Mouse (Mus musculus) gastrocnemius, postnatal 36 days (tissue): ENCODE results near the gene Nop9. TPM values are rescaled to one million over a fixed set of nuclear protein-coding genes. Genes with fewer than 3 reads are reported as not detected.
A peak's percentile ranks its signal among the peaks of the same experiment; 100 is the strongest.

Source experiments
- DNase-seq, 2 experiments: peaks; one replicate each; pipeline ENCODE4 v3.0.0; 2022
- intact Hi-C: fragments of 180-260 bp; cut with DNase I; formaldehyde crosslinking; loops from one replicate; pipeline ENCODE4 v1.15.1; 2025
- long read RNA-seq, 2 experiments: library from polyadenylated mRNA; stranded (forward); transcript quantifications; one replicate each; pipeline ENCODE4 v2.0.0; 2021
- total RNA-seq, 2 experiments: library from RNA; stranded (reverse); gene quantifications; 2 replicates each; pipeline ENCODE4 v1.2.3; 2021

Gene Nop9
- 10 to 100 TPM; 10.5 to 11.8 TPM for total RNA-seq
- long read RNA-seq, experiment 1, transcript Nop9-201 (10 exons, 3,694 nt): major isoform, 10 of 19 reads
- long read RNA-seq, experiment 1, partial matches to known transcripts: 7 of 19 reads
- long read RNA-seq, experiment 1, other reads (novel, unspliced or antisense): 2 of 19 reads
- long read RNA-seq, experiment 2, transcript Nop9-201 (10 exons, 3,694 nt): major isoform, 16 of 22 reads
- long read RNA-seq, experiment 2, partial matches to known transcripts: 4 of 22 reads
- long read RNA-seq, experiment 2, other reads (novel, unspliced or antisense): 2 of 22 reads

GRCm38 (mm10) chr14:55745180-55745860, at the start of gene Nop9, which contains the start of gene Dhrs1:
TSS of gene Nop9 (plus strand) at chr14:55745693.
TSS of gene Dhrs1 (minus strand) at chr14:55745690.
- peak; percentile 80 to 85 for DNase-seq
- intact Hi-C loops: loop anchor here (2.0 kb wide), 1 partner anchor 65 kb away; the partner anchor contains the start of gene Tinf2

DNA sequence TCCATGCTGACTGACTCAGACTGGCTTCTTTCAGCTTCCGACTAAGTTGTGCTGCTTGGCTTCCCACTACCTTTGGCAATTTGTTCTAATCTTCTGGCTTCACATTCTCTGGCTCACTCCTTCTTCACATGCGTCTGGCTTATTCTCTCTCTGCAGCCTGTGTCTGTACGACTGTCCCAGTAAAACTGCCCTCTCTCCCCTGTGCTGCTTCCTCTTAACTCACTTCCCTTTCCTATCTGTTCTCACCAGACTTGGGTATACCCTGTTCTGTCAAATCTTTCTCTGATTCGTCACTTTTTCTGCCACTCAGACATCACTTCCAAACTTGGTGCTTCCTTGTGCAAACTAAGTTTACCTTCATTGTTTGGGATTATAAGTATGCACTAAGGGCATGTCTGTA, 48.3 kb upstream of the Nop9 start:
- intact Hi-C loops: no loop called here
- DNase-seq: no peak

GRCm38 (mm10) chr14:55701131-55701530, 44.4 kb upstream of the Nop9 start:
- intact Hi-C loops: no loop called here
- DNase-seq: no peak

DNA sequence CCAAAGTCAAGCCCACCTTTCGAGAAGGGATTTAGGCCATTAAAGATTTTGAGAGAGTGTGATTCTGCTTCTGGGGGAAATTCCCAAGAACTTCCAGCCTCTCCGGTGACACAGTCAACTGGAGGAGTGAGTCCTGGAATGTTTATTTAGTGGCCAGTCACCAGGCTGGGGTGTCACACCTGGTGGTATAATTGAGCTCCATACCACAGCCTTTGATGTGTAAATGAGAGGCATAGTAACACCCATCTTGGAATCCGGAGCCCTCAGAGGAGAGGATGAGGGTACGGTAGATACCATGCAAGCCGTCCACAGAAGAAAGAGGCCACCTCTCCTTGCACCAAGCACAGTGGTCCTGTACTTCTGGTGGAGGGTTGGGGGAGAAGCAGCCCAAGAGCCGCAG, 42.7 kb upstream of the Nop9 start:
- intact Hi-C loops: no loop called here
- no peak for DNase-seq

DNA sequence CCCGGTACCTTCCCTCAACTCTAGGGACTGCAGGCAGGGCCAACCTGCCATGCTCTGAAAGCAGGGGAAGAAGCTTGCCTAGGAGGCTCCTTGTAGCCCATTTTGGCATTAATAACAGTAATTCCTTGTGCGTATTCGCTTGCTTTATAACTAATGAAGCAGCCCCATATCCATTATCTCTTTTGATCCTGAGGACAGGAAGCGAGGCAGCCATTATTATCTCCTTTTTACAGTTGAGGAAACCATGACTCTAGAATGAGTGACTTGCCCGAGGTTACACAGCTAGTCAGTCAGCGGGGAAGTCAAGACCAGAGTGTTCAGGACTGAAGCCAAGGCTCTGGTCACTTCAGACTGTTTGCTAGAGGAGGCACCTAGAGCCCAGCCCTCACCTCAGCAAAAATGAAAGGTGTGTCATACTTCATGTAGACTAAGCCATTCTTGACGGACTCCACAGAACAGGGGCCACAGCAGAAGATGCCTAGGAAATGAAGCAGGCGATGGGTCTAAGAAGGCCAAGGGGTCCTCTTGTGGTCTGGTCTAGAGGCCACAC, 39.4 kb upstream of the Nop9 start:
- intact Hi-C loops: no loop called here
- no peak for DNase-seq

DNA sequence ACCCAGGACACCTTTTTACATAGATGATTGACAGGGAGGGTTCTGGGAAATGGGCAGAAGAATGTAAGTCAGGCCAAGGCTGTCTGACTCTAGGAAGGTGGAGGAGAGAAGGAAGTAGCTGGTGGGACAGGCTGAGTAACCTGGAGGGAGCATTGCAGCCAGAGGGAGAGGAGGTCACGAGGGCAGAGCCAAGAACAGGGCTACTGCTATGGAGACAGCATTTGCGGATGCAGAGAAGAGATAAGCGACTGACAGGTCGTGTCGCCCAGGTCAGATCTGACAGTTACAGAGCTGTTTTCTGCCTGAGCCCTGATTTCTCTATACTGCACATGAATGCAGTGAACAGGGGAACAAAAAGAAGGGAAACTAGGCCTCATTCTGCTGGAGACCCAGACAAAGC, 38.1 kb upstream of the Nop9 start:
- intact Hi-C loops: no loop called here
- DNase-seq: no peak

GRCm38 (mm10) chr14:55709509-55709908, 36.0 kb upstream of the Nop9 start:
- DNase-seq: no peak

DNA sequence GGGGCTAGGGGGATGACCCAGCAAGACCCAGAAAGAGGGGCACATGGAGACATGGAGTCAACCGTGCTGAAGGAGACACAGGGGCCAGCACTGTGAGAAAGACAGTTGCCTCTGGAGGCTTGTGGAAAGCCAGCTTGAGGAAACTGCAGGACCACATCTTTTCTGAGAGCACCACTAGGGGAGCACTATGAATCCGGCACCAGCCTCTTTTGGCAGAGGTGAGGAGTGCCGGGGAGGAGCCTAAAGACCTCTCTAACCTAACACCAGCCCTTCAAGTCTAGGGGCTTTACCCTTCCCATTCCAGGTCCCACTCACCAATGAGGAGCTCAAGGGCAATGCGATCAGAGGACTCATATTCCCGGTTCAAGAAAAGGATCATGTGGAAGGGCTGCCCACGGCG, 33.7 kb upstream of the Nop9 start:
- intact Hi-C loops: no loop called here
- no peak for DNase-seq

More at GRCm38 (mm10) chr14:55709509-55709908, 36.0 kb upstream of the Nop9 start:
- intact Hi-C loops: no loop called here

- no peak for DNase-seq
- intact Hi-C loops: no loop called here
These were observed 32.3 kb upstream of the Nop9 start for GRCm38 (mm10) chr14:55713007-55713728.

- no peak for DNase-seq
- intact Hi-C loops: no loop called here
These were observed 31.8 kb upstream of the Nop9 start, which contains the start of gene Tgm1 for GRCm38 (mm10) chr14:55713729-55714122. TSS of gene Tgm1 (minus strand) at chr14:55713926.

- intact Hi-C loops: no loop called here
- no peak for DNase-seq
These were observed 30.6 kb upstream of the Nop9 start for GRCm38 (mm10) chr14:55714893-55715292.

DNA sequence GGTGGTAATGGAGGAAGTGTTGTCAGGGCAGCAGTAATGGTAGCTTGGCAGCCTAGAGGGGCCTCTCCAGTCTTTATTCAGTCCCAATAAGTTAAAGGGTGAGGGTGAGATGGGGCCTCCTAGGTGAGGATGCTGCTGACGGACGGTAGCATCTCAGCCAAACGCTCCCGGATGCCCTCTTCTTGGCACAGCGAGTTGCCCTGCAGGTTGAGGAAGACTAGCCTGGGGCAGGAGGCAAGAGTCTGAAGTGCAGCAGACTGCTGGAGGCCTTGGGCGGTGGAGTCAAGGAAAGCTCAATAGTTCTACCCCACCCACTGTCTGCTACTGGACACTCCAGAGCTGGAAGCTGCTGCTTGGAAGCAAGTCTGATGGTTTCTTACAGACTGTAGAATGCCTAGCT, 29.2 kb upstream of the Nop9 start:
- intact Hi-C loops: no loop called here
- DNase-seq: no peak

DNA sequence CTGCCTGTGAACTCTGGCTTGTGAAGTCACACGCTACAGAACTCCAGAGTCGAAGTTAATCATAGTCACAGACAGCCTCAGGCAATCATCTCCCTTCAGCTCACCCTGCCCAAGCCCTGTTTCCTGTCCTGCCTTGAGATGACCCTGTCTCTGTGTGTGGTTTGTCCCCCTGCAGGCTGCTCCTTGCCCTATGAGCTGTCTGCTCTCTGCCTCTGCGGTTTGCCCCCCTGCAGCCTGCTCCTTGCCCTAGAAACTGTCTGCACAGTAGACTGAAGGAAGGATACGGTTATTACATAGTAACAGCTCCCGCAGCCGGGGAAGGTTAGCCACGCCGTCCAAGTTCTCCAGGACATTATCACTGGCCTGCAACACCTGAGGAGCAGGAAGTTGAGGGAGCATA, 28.6 kb upstream of the Nop9 start:
- intact Hi-C loops: no loop called here
- DNase-seq: no peak

DNA sequence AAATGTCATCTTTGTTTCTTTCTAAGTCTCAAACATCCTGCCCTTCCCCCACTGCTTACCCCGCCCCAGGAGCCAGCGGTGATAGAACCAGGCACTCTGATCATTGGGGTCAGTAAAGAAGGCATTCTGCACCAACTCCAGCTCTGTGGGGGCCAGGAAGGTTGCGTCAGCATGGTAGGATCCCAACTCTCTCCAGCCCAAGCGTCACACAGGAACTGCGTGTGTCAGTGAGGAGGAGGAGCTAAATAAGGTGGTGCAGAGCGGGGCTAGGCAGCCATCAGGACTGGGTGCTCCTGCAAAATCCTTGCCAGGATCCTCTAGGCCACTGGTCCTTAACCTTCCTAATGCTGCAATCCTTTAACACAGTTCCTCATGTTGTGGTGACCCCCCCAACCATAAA, 25.8 kb upstream of the Nop9 start:
- intact Hi-C loops: no loop called here

GRCm38 (mm10) chr14:55720666-55721065, 24.8 kb upstream of the Nop9 start:
- intact Hi-C loops: no loop called here
- DNase-seq: no peak

More for the DNA sequence above, 25.8 kb upstream of the Nop9 start:
- DNase-seq: no peak

- intact Hi-C loops: no loop called here
- DNase-seq: no peak
These were observed 24.4 kb upstream of the Nop9 start for GRCm38 (mm10) chr14:55721076-55721475.

GRCm38 (mm10) chr14:55721700-55722437, 23.6 kb upstream of the Nop9 start, which contains the start of gene Rabggta:
TSS of gene Rabggta (minus strand) at chr14:55722263.
- intact Hi-C loops: no loop called here

GRCm38 (mm10) chr14:55722438-55722945, 23.0 kb upstream of the Nop9 start:
- DNase-seq: no peak
- intact Hi-C loops: no loop called here

More at GRCm38 (mm10) chr14:55721700-55722437, 23.6 kb upstream of the Nop9 start, which contains the start of gene Rabggta:
- peak; percentile 83 to 86 for DNase-seq

- DNase-seq: no peak
- intact Hi-C loops: no loop called here
These were observed 22.1 kb upstream of the Nop9 start for GRCm38 (mm10) chr14:55723433-55723832.

DNA sequence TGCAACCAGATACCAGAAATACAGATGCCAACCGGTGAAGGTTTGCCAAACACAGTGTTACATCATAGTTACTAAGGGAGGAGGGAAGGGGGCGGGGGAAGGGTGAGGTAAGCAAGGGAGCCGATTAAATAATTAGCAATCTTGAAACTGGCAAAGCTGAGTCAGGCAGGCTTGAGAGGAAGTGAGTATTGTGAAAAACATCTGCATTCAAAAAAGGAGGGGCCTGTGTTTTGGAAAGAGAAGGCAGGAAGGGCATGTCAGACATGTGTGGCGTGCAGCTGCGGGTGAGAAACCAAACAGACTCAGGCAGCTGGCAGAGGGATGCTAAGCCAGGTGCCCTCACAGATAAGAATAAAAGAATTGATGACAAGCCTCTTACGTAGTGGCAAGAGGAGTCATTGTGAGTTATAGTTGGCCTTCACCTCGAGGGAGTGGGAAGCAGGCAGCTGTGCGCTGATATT, 21.1 kb upstream of the Nop9 start:
- intact Hi-C loops: no loop called here
- DNase-seq: no peak
